Mouse (Mus musculus): ENCODE measurements at regions not wholly inside any gene's neighbourhood (a gene's known extent, or its start where the extent isn't known, plus 50 kb on each side); places are given as distances from the start of the nearest gene placed in this dataset.
A peak's percentile ranks its signal among the peaks of the same experiment; 100 is the strongest.

DNA sequence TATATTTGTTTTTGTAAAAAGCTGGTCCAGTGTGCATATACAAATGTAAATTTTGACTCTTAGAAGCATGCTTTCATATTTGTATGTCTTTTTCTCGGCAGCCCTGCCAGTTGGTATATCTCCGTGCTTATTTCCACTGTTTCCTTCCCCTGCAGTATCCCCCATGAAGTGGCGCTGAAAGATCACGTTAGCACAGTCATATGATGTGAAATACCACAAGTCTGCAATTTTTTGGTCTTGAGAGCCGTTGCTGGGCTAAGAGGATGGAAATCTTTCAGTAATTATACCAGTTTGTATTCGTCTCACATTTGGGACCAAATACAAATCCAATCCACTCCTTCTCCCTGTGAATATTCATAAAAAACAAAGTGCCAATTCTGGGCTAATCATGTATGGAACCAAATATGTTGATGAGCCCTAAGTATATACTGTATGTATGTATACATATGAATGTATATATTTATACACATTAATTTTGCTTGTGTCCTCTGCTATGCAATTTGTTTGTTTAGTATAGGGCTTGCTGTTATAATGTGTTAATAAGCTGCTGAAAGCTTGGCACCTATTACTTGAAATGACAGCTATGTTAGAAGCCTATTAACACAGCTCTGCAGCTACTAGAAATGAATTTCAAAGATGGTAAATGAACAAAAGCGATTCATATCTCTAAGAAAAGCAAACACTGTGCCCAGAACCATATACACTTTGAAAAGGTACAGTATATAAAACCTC, 283.8 kb upstream of the Dph6 start:
- DNase-seq (ENCODE audit: low spot score in 2 of 2) = no peak

GRCm38 (mm10) chr2:114966111-114966510, 311.3 kb upstream of the Dph6 start:
- no peak for DNase-seq (ENCODE audit: low spot score in 2 of 2)

DNA sequence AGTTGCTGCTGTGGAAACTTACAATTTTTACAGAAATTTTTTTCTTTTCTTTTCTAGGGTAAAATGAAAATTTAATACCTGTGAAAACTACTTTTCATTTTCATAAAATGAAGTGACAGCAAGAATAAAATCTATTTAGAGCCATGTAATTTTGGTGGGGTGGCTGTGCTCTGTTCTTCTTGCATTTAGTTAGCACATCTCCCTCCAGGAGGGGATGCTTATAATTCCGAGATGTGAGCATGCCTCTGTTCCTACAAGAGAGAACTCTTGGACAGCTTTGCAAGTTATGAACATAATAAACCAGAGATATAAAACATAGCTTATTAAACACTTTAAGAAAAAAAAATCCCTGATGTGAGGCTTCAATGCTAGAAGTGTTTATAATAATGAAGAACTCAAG, 313.9 kb upstream of the Dph6 start:
- DNase-seq (ENCODE audit: low spot score in 2 of 2) = no peak

DNA sequence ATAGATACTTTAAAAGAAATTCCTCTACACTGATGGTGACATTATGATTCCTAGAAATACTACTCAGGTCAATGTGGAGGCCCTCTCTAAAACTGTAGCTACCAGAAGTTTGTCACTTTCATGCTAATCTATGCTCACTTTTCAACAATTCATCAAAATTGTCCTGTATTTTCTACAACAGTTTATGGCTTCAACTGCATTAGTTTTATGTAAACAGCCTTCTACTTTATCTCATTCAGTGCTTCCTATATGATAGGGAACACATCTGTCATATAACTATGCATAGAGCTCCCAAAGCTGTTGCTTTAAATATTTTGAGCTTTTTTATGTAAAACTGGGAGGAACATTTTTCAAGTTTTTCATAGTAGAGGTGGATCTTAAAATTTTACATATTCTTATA, 338.7 kb upstream of the Dph6 start:
- DNase-seq (ENCODE audit: low spot score in 2 of 2) = no peak

GRCm38 (mm10) chr2:114993882-114994281, 339.1 kb upstream of the Dph6 start:
- DNase-seq (ENCODE audit: low spot score in 2 of 2) = no peak

DNA sequence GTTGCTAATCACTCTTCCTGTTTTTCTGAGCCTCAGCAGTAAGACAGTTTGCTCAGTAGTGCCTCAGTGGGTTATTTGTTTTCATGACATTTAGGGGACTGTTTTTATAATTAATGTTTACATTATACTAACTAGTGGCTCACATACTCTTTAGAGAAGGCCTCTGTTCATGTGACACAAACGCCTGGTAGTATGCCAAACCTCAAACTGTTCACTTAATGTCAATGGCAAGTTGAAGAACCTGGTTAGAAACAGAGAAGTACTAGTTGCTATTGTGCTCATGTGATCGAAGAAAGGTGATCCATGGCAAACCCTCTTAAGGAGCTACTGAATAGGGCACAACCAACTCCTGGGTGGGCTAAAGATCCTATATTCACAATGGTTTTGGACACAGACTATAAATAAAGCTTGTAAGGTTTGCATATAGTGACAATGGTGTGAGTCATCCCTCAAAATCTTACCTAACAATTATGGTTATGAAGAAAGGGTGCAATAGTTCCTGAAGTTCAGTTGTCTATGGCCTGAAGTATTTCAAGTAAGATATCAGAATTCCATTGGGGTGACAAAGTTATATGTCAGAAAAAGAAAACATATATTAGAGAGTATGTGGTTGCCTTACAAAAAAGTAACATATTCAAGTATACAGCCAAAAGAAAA, 340.1 kb upstream of the Dph6 start:
- DNase-seq (ENCODE audit: low spot score in 2 of 2) = no peak

GRCm38 (mm10) chr2:115013916-115014315, 359.2 kb upstream of the Dph6 start:
- no peak for DNase-seq (ENCODE audit: low spot score in 2 of 2)

GRCm38 (mm10) chr2:115026777-115027176, 372.0 kb upstream of the Dph6 start:
- DNase-seq (ENCODE audit: low spot score in 2 of 2) = no peak

- DNase-seq (ENCODE audit: low spot score in 2 of 2) = no peak
Measured at GRCm38 (mm10) chr2:115031134-115031533, 376.4 kb upstream of the Dph6 start.

- no peak for DNase-seq (ENCODE audit: low spot score in 2 of 2)
Measured at GRCm38 (mm10) chr2:115036205-115036604, 381.4 kb upstream of the Dph6 start.

GRCm38 (mm10) chr2:115042299-115042785, 387.6 kb upstream of the Dph6 start:
- no peak for DNase-seq (ENCODE audit: low spot score in 2 of 2)

- DNase-seq (ENCODE audit: low spot score in 2 of 2) = no peak
Measured at GRCm38 (mm10) chr2:115056327-115057070, 401.7 kb upstream of the Dph6 start.

- DNase-seq (ENCODE audit: low spot score in 2 of 2) = no peak
Measured at GRCm38 (mm10) chr2:115057200-115057599, 402.4 kb upstream of the Dph6 start.

DNA sequence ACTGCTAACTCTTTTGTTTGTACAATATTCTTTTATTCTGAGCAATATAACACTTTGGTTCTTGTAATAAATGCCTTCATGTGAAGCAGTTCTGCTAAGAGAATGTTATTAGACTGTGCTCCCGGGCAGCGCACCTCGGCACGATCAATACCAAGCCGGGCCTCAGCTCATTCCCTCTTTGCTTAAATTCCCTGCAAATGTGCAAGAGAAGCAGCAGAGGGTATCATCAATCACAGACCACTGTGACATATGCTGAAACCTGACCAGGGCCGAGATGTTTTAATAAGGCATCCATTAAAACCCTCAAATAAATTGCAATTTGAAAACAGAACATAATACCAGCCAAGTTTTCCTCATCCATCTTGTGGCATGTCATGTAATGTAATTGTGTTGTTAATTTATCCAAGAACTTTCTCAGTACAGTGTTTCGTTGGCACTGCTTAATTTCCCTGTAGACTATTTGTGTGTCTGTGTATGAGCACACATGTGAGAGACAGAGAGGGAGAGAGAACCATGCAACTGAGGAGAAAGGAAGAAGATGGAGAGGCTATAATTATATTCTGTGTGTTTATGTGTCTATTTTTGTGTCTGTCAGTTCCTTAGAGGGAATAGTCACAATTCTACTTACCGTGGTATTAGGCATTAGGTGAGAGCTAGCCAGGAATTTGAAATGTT, 412.9 kb upstream of the Dph6 start:
- no peak for DNase-seq (ENCODE audit: low spot score in 2 of 2)

DNA sequence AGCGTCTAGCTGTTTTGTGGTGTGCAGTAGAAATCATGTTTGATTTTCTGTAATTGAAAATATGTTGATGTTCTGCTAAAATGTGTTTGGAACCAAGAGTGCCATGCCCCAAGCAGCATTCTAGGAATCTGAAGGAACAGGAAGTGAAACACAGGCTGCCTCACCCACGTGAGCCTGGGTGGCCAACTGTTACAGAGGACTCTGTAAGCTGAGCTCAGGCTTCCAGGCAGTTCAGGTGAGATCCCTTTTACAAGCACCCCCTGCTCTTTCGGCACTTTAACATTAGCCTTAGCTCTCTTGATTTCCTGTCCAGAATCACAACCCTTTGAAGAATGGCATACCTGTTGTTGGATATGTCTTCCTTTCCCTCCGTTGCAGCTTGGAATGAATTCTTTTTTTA, 414.9 kb upstream of the Dph6 start:
- DNase-seq (ENCODE audit: low spot score in 2 of 2) = no peak

GRCm38 (mm10) chr2:115070123-115070522, 415.4 kb upstream of the Dph6 start:
- DNase-seq (ENCODE audit: low spot score in 2 of 2) = no peak

DNA sequence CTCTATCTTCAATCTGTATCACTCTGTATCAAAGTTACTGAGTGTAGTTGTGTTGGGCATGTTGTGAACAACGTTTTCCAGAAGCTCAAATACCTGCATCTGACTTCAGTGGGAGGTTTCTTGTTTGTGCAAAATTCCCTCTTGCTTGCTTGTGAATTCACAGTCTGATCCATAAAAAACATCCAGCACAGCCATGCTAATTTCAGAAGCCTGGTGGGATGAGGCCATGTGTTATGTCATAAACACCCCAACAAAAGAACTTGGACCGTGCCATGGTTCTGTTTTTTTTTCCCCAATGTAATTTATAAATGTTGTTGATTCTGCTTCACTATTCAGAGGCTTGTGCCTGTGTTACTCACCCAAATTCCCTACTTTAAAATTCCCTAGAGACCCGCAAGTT, 415.9 kb upstream of the Dph6 start:
- no peak for DNase-seq (ENCODE audit: low spot score in 2 of 2)

GRCm38 (mm10) chr2:115081563-115082291, 427.0 kb upstream of the Dph6 start:
- DNase-seq (ENCODE audit: low spot score in 2 of 2) = peak; percentile 5 to 22

DNA sequence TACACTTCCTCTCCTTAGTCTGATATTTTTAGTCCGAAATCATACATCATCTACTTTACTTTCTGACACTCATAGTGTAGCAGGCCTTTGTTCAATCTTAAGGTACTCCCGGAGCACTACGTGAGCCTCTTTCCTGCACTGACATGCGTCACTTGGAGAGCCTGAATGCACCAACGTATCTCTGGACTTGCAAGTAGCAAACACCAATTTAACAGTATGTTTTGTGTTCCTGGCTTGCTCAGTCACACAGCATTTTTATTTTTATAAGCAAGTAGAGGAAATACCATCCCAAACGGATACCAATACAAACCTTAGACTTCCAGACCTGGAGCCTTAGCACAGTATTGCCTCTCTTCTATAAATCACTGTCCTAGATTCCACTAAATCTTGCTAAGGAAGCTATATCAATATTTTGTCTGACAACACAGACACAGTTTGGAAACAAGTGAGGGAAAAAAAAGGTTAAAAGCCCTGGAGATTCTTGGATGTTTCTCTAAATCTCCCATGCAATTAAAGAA, 427.6 kb upstream of the Dph6 start:
- DNase-seq (ENCODE audit: low spot score in 2 of 2) = no peak

GRCm38 (mm10) chr2:115088421-115089120, 433.8 kb upstream of the Dph6 start:
- no peak for DNase-seq (ENCODE audit: low spot score in 2 of 2)
